Mouse (Mus musculus) CD4-positive, CD25-positive, alpha-beta regulatory T cell, adult 2 months (primary cell): Measurements from ENCODE around the gene Kcnk5.
A peak's percentile ranks its signal among the peaks of the same experiment; 100 is the strongest.

Source experiments
- DNase-seq: peaks from one replicate; pipeline ENCODE4 v3.0.0-alpha.2; 2012; ENCODE audit warnings: low read depth, low spot score

Gene Kcnk5

GRCm38 (mm10) chr14:20201066-20201683, 19.6 kb upstream of the Kcnk5 start:
- no peak for DNase-seq

DNA sequence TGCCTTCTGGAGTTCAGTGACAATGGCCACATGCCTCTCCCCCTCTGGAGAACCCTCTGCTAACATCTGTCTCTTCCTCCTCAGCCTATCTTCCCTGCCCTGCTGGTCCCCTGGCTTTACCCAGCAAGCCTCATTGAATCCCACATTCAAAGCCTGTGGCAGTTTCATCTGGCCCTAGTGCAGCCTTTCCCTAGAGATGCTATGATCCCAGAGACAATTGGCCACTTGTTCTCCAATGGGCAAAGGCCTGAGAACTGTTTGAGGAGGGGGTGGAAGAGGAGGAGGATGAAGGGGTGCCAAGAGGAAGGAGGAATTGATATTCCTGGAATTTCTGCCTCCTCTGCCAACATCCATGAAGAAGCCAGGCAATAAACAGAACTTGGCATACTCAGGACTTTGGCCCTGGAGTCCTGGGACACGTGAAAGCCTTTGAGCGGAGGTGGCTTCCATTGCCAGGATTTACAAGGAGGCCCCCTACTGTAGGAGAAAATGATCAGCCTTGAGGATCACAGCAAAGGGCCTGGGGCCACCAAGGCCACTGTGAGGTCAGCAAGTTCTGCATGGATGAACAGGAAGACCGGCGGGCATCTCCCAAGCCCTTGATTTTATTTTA, 11.6 kb upstream of the Kcnk5 start:
- DNase-seq, result no peak

DNA sequence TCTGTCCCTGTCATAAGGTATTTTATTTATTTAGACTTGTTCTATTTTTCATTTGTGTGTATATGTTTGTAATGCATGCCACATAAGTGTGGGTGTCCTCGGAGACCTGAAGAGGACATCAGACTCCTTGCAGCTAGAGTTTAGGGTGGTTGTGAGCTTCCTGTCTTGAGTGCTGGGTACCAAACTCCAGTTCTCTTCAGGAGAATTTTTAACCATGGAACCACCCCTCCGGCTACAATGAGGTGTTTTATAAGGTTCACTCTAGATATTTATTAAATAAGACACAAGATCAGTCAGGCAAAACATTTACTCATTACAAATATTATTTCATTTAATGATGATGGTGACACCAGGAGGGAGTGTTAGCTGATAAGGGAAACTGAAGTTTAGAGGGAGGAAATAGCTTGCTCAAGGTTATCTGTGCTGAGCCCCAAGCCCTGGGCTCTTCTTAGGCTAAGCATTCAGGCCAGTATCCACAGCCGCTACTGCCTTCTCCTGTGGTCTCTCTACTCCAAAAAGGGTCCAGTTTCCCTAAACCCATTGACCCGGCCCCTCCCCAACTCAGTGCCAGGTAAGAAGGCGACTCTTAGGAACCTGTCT, 9.6 kb upstream of the Kcnk5 start:
- DNase-seq, result no peak

GRCm38 (mm10) chr14:20189751-20190150, 8.1 kb upstream of the Kcnk5 start:
- no peak for DNase-seq

DNA sequence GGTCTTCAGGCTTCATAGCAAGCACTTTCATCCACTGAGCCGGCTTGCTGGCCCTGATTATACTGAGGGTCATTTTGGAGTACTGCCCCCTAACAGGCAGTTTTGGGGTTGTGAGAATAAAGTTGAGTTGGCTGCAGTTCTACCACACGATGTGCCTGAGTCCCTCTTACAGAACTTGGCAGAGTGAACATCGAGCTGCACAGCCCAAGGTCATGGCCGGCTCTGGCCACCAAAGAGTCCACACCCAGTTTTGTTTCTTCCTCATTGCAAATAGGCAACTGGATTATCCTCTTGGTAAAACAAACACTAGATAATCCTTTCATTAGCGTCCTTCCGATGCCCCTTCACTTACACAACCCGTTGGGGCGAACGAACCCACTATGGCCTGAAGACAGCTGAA, 3.8 kb upstream of the Kcnk5 start:
- no peak for DNase-seq

GRCm38 (mm10) chr14:20183701-20184100, 2.1 kb upstream of the Kcnk5 start:
- DNase-seq, result no peak

- DNase-seq, result no peak
Observed at GRCm38 (mm10) chr14:20182596-20182995, 987 bp upstream of the Kcnk5 start.

DNA sequence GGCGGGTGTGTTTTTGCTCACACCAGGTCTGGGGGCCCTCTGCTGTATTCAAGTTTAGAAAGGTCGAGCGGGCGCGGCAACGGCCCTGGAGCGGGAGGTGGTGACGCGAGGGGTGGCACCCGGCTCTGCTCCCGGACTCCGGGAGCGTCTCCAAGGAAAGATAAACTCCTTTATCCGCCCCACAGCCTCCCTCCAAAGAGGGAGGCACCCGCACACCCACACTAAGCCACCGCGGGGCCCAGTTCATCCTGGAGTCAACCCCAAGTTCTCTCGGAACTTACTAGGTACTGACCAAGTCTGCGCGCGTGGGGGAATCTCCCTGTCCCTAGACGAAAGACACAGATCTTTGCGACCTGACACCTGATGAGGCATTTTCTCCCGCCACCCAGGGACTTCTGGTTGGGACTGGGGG, 852 bp downstream of the Kcnk5 start:
- peak; percentile 48 for DNase-seq

GRCm38 (mm10) chr14:20180304-20180703, 1.3 kb downstream of the Kcnk5 start:
- no peak for DNase-seq

- DNase-seq, result peak; percentile 20
Observed at GRCm38 (mm10) chr14:20179731-20180280, 1.8 kb downstream of the Kcnk5 start.

DNA sequence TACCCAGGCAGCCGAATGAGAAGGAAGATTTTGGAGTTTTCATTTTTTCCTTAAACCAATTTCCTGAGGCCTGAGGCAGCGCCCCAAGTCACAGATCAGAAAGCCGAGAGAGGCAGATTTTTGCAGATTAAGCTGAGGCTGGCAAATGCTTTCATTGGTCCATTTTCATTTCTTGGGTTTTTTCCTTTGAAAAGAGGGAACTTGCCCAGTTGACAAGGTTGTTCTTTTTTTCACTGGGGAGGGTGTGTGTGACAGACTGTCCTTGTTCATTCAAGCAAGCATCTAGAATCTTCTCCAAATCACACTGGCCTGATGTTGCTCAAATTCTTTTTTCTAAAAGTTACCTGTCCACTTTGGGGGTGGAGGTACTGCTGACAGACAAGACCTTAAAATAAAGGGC, 2.5 kb downstream of the Kcnk5 start:
- no peak for DNase-seq

- no peak for DNase-seq
Observed at GRCm38 (mm10) chr14:20178593-20178992, 3.0 kb downstream of the Kcnk5 start.

DNA sequence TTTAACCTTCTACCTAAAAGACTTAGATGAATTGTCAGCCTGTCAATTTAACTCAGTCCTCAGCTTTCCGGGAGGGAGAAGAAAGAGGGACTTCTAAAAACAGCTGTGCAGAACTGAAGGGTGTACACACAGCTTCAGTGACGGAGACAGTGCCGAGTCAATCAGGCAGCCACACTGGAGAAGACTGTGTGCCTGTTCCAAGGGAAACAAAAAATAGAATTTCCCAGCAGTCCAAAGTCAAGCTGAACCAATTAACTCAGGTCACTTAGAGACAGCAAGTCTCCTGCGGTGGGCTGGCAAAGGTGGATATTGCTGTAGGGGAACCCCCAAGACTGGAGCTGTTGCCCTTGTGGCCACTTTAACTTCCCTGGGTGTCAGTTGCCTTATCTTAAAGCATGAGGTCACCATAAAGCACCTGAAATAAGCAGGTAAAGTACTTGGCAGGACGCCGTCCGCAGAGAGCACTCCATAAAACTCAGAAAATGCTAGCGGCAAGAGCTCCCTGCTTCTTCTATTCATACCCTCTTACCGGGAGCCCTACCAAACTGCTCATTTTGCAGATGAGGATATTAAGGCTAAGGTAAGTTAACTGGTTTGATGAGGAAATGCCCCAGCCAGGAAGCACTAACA, 4.0 kb downstream of the Kcnk5 start:
- peak; percentile 14 for DNase-seq

DNA sequence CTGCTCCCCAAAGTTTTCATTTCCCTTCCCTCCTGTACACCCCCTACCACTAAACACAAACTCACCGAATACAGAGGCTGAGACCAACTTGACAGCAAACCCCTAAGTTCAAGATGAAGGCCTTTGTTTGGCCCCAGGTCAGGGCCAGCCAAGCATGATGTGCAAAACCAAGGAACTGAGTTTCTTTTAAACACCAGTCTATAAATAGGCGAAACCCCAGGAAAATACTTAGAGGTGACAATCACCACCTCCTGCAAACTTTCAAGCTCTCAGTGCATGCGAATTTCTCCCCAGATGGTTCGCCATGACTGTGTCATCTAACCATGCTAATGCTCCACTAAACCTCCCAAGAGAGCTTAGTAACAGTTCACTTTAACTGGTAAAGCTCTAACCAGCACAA, 5.9 kb downstream of the Kcnk5 start:
- no peak for DNase-seq

GRCm38 (mm10) chr14:20175114-20175513, 6.5 kb downstream of the Kcnk5 start:
- DNase-seq, result no peak

DNA sequence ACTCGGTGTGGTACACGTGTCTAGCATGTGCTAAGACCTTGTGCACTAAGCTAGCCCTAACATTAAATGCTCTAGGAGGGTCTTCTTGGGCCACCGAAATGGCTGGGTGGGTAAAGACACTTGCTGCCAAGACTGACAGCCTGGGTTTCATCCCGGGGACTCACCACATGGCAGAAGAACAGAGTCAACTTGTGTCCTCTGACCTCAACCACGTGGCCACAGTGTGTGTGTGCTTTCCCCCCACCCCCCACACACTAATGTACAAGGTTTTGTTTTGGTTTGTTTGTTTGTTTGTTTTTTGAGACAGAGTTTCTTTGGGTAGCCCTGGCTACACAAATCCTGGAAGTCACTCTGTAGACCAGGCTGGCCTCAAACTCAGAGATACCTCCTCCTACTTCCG, 6.9 kb downstream of the Kcnk5 start:
- DNase-seq, result no peak

GRCm38 (mm10) chr14:20173873-20174490, 7.6 kb downstream of the Kcnk5 start:
- peak; percentile 63 for DNase-seq

GRCm38 (mm10) chr14:20172924-20173323, 8.7 kb downstream of the Kcnk5 start:
- DNase-seq, result peak; percentile 14

GRCm38 (mm10) chr14:20172509-20172908, 9.1 kb downstream of the Kcnk5 start:
- peak; percentile 13 for DNase-seq

- no peak for DNase-seq
Observed at GRCm38 (mm10) chr14:20171840-20172239, 9.8 kb downstream of the Kcnk5 start.

DNA sequence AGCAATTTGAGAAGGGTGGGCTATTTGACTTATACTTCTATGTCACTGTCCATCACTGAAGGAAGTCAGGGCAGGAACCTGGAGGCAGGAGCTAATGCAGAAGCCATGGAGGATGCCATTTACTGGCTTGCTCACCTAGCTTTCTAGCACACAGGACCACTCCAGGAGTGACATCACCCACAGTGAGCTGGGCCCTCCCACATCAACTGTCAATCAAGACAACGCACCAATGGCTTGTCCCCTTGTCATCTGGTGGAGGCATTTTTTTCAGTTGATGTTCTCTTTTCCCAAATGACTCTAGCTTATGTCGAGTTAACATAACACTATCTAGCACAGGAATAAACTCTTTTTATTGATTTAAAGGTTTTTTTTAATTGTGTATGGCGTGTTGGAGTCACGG, 12.4 kb downstream of the Kcnk5 start:
- no peak for DNase-seq

DNA sequence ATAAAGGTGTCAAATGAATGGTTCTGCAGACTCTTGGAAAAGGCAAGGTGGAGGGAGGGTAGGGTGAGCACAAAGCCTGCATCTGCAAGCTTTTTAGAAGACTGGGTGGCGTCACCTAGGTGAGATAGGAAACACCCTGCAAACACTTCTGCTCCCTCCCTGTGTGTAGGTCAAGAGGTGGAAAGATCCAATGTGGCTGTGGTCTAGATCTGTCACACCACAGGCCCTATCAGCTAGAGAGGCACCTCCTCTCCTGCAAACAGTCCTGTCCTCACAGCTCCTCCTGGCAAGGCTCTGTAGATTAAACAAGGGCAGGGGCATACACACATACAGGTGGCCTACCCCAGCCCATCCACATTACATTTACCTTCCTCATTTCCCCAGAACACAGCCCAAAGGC, 13.1 kb downstream of the Kcnk5 start:
- DNase-seq, result no peak
